Comparison of ENCODE assay signal across 24 mouse cellular contexts in genomic region chr4:131660931-131661330, GRCm38 (mm10).
"Had no signal": no experiment of that assay in that cellular context is flagged by ENCODE, and none has a peak within 500 bp of the region (broad histone marks: within the 10 kb centered on the region; RNA-seq: fewer than 3 reads in every experiment).

No protein-coding gene starts in this region.

- H3K4me1 ChIP-seq: embryonic facial prominence, embryonic 12.5 days; embryonic facial prominence, embryonic 13.5 days; embryonic facial prominence, embryonic 15.5 days; forebrain, embryonic 10.5 days; forebrain, embryonic 12.5 days; forebrain, embryonic 13.5 days; forebrain, embryonic 15.5 days; heart, embryonic 10.5 days had no signal

- H3K4me3 ChIP-seq: embryonic facial prominence, embryonic 10.5 days; embryonic facial prominence, embryonic 12.5 days; embryonic facial prominence, embryonic 13.5 days; embryonic facial prominence, embryonic 15.5 days; erythroblast, embryonic 14.5 days; forebrain, embryonic 10.5 days; forebrain, embryonic 12.5 days; forebrain, embryonic 13.5 days; forebrain, embryonic 15.5 days; gastrocnemius, adult 2 months; heart, adult 2 months; heart, embryonic 10.5 days had no signal

- H3K27ac ChIP-seq: embryonic facial prominence, embryonic 10.5 days; embryonic facial prominence, embryonic 12.5 days; embryonic facial prominence, embryonic 13.5 days; embryonic facial prominence, embryonic 15.5 days; forebrain, embryonic 10.5 days; forebrain, embryonic 12.5 days; forebrain, embryonic 13.5 days; forebrain, embryonic 15.5 days; gastrocnemius, adult 2 months; heart, adult 2 months; heart, embryonic 10.5 days had no signal

- H3K27me3 ChIP-seq: embryonic facial prominence, embryonic 12.5 days; embryonic facial prominence, embryonic 13.5 days; embryonic facial prominence, embryonic 15.5 days; forebrain, embryonic 12.5 days; forebrain, embryonic 13.5 days; forebrain, embryonic 15.5 days had no signal

- DNase-seq: cerebellum, adult 9-10 months; cerebellum, adult 9-11 months; cerebellum, postnatal 25 days; cerebellum, postnatal 36 days; embryo, embryonic 11 days; forebrain, postnatal 0 days; gastrocnemius, adult 2 months; gastrocnemius, postnatal 10 days; gastrocnemius, postnatal 14 days; gastrocnemius, postnatal 25 days; gastrocnemius, postnatal 36 days; heart, adult 11 months; heart, adult 18-20 months; heart, adult 2 months had no signal
